ENCODE assay signal across 18 mouse cellular contexts in genomic region chr7:127136181-127137071, GRCm38 (mm10). TPM values are rescaled to one million over a fixed set of nuclear protein-coding genes. Genes with fewer than 3 reads are reported as not detected.
DNase-seq lines count a peak whose midpoint lies in the region; ATAC-seq and TF ChIP-seq lines count a peak whose summit lies in the region.
"Had no signal": no experiment of that assay in that cellular context is flagged by ENCODE, and none has a peak within 500 bp of the region (broad histone marks: within the 10 kb centered on the region; RNA-seq: fewer than 3 reads in every experiment).

No protein-coding gene starts in this region.

- no peaks in the 10 kb centered on the region for H3K36me3 ChIP-seq in ES-Bruce4 (ENCODE audit: control insufficient read depth, insufficient read depth, low read length, poor library complexity, severe bottlenecking)
- H3K36me3 ChIP-seq in liver, embryonic 13.5 days: peaks cover 14% of the 10 kb centered on the region; the same call in 1 of the 2 replicates
- H3K36me3 ChIP-seq: hindbrain, embryonic 15.5 days; neural tube, embryonic 13.5 days; stomach, embryonic 15.5 days had no signal

- no peaks in the 10 kb centered on the region for H3K9me3 ChIP-seq in ES-Bruce4 (replicated peaks; ENCODE audit: control insufficient read depth, insufficient read depth, low read length, poor library complexity, severe bottlenecking)
- H3K9me3 ChIP-seq in liver, embryonic 13.5 days (replicated peaks): no peaks in the 10 kb centered on the region
- H3K9me3 ChIP-seq: hindbrain, embryonic 15.5 days; neural tube, embryonic 13.5 days; stomach, embryonic 15.5 days had no signal

- TF ChIP-seq POLR2A in ES-Bruce4 (IDR thresholded peaks at IDR 0.05; ENCODE audit: insufficient read depth, low read length): no peak

- H3K27me3 ChIP-seq in ES-Bruce4 (ENCODE audit: control insufficient read depth, insufficient read depth, low read length, poor library complexity, severe bottlenecking): no peaks in the 10 kb centered on the region
- H3K27me3 ChIP-seq in liver, embryonic 13.5 days: no peaks in the 10 kb centered on the region
- H3K27me3 ChIP-seq: hindbrain, embryonic 15.5 days; neural tube, embryonic 13.5 days; Patski; stomach, embryonic 15.5 days had no signal

- TF ChIP-seq CTCF in ES-Bruce4 (IDR thresholded peaks at IDR 0.05; ENCODE audit: low read depth, low read length): no peak

- peak overlapping the region; percentile 66 for H3K4me2 ChIP-seq in liver, embryonic 13.5 days
- H3K4me2 ChIP-seq: heart, embryonic 11.5 days; hindbrain, embryonic 15.5 days; neural tube, embryonic 13.5 days had no signal

- H3K4me3 ChIP-seq in ES-Bruce4 (ENCODE audit: low read depth, low read length): peak overlapping the region; percentile 15; the same call in 1 of the 2 replicates
- H3K4me3 ChIP-seq in liver, embryonic 13.5 days (replicated peaks): peak overlapping the region; percentile 49
- H3K4me3 ChIP-seq: hindbrain, embryonic 15.5 days; neural tube, embryonic 13.5 days; stomach, embryonic 15.5 days had no signal

- peak; percentile 59 for DNase-seq in CD4-positive helper T cell, adult 2 months (ENCODE audit: low read depth, low spot score)
- no peak for DNase-seq in liver, embryonic 13.5 days
- peak; percentile 62 for DNase-seq in naive thymus-derived CD4-positive, alpha-beta T cell, adult 2 months (ENCODE audit: low read depth)
- DNase-seq in left cerebral cortex, adult 18-20 months (ENCODE audit: low spot score in 2 of 2): no peak
- no peak for DNase-seq in embryo, embryonic 10.5 days (ENCODE audit: low spot score)
- no peak for DNase-seq in frontal cortex, postnatal 10 days (ENCODE audit: low spot score in 2 of 2)
- DNase-seq: adrenal gland, postnatal 10 days; kidney, adult 9 months had no signal

- H3K4me1 ChIP-seq in ES-Bruce4 (ENCODE audit: control insufficient read depth, insufficient read depth, low read length): peaks cover 9% of the 10 kb centered on the region
- H3K4me1 ChIP-seq in liver, embryonic 13.5 days (replicated peaks): peaks cover 85% of the 10 kb centered on the region
- H3K4me1 ChIP-seq: hindbrain, embryonic 15.5 days; neural tube, embryonic 13.5 days; stomach, embryonic 15.5 days had no signal

- no peak overlapping the region for H3K27ac ChIP-seq in ES-Bruce4 (ENCODE audit: insufficient read depth, low read length)
- peak overlapping the region; percentile 92 for H3K27ac ChIP-seq in liver, embryonic 13.5 days
- H3K27ac ChIP-seq: hindbrain, embryonic 15.5 days; neural tube, embryonic 13.5 days; stomach, embryonic 15.5 days had no signal

- TF ChIP-seq EP300 in ES-Bruce4 (IDR thresholded peaks at IDR 0.05; ENCODE audit: insufficient read depth, low read depth, low read length): no peak

- no peak overlapping the region for H3K9ac ChIP-seq in ES-Bruce4 (ENCODE audit: low read depth, poor library complexity, severe bottlenecking)
- H3K9ac ChIP-seq in liver, embryonic 13.5 days: peak overlapping the region; percentile 64
- H3K9ac ChIP-seq: hindbrain, embryonic 15.5 days; neural tube, embryonic 13.5 days; stomach, embryonic 15.5 days had no signal

- no peak for ATAC-seq in liver, embryonic 13.5 days (ENCODE audit: low read depth)
- ATAC-seq: Patski had no signal

- WGBS in liver, embryonic 13.5 days (ENCODE audit: insufficient replicate concordance): 61% methylated on average over 22 of the region's 22 CpGs

RNA-seq across cellular contexts. Expression of gene Spn, which starts 1.2 kb away (rescaled TPM):
- polyA plus RNA-seq in ES-Bruce4 (2011; ENCODE audit: insufficient read depth, insufficient read length, low read depth, missing spikeins): 1.5 and 2.2 TPM in 2 replicates
- polyA plus RNA-seq in liver, embryonic 13.5 days (2015; fragmentation: Nextera tagmentation; extraction: Ambion mirVana): 8.2 and 8.7 TPM in 2 replicates
- total RNA-seq in left cerebral cortex, adult 18-20 months (2021): under 1 TPM; 0.09 to 0.16 TPM

RNA-seq across cellular contexts. Expression of gene Qprt, which starts 14.4 kb away (rescaled TPM):
- polyA plus RNA-seq in ES-Bruce4 (2011; ENCODE audit: insufficient read depth, insufficient read length, low read depth, missing spikeins): 8.6 and 9.3 TPM in 2 replicates
- polyA plus RNA-seq in liver, embryonic 13.5 days (2015; fragmentation: Nextera tagmentation; extraction: Ambion mirVana): 44.4 and 49.1 TPM in 2 replicates
- total RNA-seq in left cerebral cortex, adult 18-20 months (2021): under 1 TPM; 0.54 to 0.63 TPM
- polyA plus RNA-seq: Patski had no signal

RNA-seq across cellular contexts. Expression of gene AI467606, which starts 45.3 kb away (rescaled TPM):
- 1.6 TPM in 2 replicates for polyA plus RNA-seq in ES-Bruce4 (2011; ENCODE audit: insufficient read depth, insufficient read length, low read depth, missing spikeins)
- polyA plus RNA-seq in liver, embryonic 13.5 days (2015; fragmentation: Nextera tagmentation; extraction: Ambion mirVana): 7.0 and 7.3 TPM in 2 replicates
- total RNA-seq in left cerebral cortex, adult 18-20 months (2021): 1 to 10 TPM; 1.1 to 1.6 TPM

RNA-seq across cellular contexts. Expression of gene Zg16, which starts 49.3 kb away (rescaled TPM):
- not detected in 2 replicates for polyA plus RNA-seq in ES-Bruce4 (2011; ENCODE audit: insufficient read depth, insufficient read length, low read depth, missing spikeins)
- not detected in 2 replicates for polyA plus RNA-seq in liver, embryonic 13.5 days (2015; fragmentation: Nextera tagmentation; extraction: Ambion mirVana)
- total RNA-seq in left cerebral cortex, adult 18-20 months (2021): not detected
- total RNA-seq: gastrocnemius, adult 18-20 months; layer of hippocampus, postnatal 10 days had no signal
- polyA plus RNA-seq: forebrain, embryonic 11.5 days; heart, embryonic 11.5 days; hindbrain, embryonic 15.5 days; limb, embryonic 14.5 days; neural tube, embryonic 13.5 days; Patski had no signal

RNA-seq across cellular contexts. Expression of gene Cd2bp2, which starts 59.4 kb away (rescaled TPM):
- polyA plus RNA-seq in ES-Bruce4 (2011; ENCODE audit: insufficient read depth, insufficient read length, low read depth, missing spikeins): 98.6 and 120 TPM in 2 replicates
- 27.1 and 32.1 TPM in 2 replicates for polyA plus RNA-seq in liver, embryonic 13.5 days (2015; fragmentation: Nextera tagmentation; extraction: Ambion mirVana)
- total RNA-seq in left cerebral cortex, adult 18-20 months (2021): 10 to 100 TPM; 88.0 to 90.2 TPM

Comparison
In these comparisons a context has a peak if more than half of its experiments do, and no peak if none do; other contexts are left out.
1. DNase-seq: peak in CD4-positive helper T cell, adult 2 months (single experiment) and naive thymus-derived CD4-positive, alpha-beta T cell, adult 2 months (single experiment); none in liver, embryonic 13.5 days (single experiment), left cerebral cortex, adult 18-20 months (0 of 2), embryo, embryonic 10.5 days (single experiment) and frontal cortex, postnatal 10 days (0 of 2).